Mouse (Mus musculus): Measurements from ENCODE around the gene Cuedc1.
A peak's percentile ranks its signal among the peaks of the same experiment; 100 is the strongest.

Gene Cuedc1

GRCm38 (mm10) chr11:88148638-88149279, 50.9 kb downstream of the Cuedc1 start:
- DNase-seq: peak; percentile 73

- DNase-seq: no peak
These were observed 53.7 kb downstream of the Cuedc1 start for GRCm38 (mm10) chr11:88151379-88152155.

DNA sequence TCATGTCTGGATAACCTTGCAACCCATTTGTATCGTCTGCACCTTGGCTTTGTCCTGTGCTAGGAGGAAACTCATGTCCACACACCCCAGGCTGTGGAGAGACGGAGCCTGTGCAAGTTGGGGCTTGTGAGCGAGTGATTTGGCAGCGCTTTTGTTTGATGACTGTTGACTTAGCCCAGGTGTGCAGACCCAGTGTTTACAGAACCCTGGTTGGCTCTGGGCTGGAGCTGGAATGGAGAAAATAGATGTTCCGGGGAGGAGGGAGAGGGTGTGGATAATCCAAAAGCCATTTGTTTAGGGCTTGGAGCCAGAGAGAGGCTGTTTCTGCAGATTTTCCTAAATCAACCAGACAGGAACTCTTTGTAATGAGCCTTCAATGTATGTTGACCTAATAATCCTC, 56.0 kb downstream of the Cuedc1 start:
- DNase-seq: no peak

GRCm38 (mm10) chr11:88154500-88154899, 56.6 kb downstream of the Cuedc1 start:
- DNase-seq: no peak

- no peak for DNase-seq
These were observed 57.6 kb downstream of the Cuedc1 start for GRCm38 (mm10) chr11:88155451-88155850.

GRCm38 (mm10) chr11:88155998-88156397, 58.1 kb downstream of the Cuedc1 start:
- DNase-seq: no peak

GRCm38 (mm10) chr11:88156403-88156802, 58.5 kb downstream of the Cuedc1 start:
- no peak for DNase-seq

GRCm38 (mm10) chr11:88158842-88159246, 61.0 kb downstream of the Cuedc1 start:
- DNase-seq: no peak

GRCm38 (mm10) chr11:88159389-88159788, 61.5 kb downstream of the Cuedc1 start:
- no peak for DNase-seq

DNA sequence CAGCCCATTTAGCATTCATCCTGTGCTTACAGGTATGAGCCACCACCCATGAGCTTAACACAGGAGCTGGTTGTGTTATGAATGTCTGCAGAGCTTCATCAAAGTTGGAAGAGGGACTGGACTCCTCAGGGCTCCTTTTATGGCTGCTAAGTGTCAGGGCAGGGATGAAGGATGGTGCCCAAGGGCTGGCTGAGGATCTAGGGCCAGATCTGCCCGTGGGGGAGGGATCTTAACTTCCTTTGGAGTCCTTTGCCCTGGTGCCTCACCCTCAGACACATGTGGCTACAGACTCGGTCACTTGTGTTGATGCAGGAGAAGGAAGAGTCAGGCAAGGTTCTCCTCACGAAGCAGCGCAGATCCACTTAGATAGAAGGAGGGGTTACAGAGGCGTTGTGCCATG, 62.5 kb downstream of the Cuedc1 start:
- DNase-seq: no peak

DNA sequence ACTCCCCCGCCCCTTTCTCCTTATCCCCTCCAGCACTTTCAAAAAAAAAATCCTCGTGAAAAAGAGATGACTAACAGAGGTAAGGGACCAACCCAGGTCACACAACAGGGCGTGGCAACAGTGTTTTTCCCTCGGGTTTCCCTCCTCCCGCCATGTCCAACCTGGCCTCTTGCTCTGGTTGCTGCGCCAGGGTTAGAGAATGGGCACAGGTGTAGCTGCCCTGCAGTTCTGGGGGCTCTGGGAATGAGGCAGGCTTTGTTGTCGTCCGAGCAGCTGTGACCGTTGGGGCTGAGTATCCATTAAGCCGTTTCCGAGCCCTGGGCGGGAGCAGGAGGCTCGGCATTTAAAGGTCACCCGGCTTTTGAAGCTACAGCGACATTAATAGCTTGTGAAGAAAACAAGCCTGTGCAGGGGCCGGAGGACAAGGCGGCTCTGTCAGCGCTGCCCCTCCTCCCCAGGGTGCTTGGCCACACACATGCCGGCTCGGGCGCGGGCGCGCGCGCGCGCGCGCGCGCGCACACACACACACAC, 63.3 kb downstream of the Cuedc1 start:
- peak; percentile 92 for DNase-seq

- peak; percentile 94 for DNase-seq
These were observed 63.9 kb downstream of the Cuedc1 start for GRCm38 (mm10) chr11:88161651-88162362.

DNA sequence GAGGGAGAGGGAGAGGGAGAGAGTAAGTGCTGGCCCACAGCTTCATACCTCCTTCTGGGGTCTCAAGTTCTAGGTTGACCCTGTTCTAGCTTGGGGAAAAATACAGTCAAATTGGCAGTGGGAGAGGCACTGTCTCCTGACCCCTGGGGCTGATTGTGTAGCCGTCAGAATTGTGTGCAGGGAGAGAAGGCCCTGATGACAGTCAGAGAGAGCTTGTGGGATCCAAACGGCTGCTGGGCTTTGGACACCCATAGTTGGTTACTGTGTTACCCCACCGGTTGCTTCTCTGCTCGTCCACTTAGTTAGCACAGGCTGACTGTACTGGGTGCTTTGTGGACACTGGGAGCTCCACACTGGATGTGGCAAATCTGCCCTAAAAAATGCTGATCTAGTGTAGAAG, 64.9 kb downstream of the Cuedc1 start:
- no peak for DNase-seq

DNA sequence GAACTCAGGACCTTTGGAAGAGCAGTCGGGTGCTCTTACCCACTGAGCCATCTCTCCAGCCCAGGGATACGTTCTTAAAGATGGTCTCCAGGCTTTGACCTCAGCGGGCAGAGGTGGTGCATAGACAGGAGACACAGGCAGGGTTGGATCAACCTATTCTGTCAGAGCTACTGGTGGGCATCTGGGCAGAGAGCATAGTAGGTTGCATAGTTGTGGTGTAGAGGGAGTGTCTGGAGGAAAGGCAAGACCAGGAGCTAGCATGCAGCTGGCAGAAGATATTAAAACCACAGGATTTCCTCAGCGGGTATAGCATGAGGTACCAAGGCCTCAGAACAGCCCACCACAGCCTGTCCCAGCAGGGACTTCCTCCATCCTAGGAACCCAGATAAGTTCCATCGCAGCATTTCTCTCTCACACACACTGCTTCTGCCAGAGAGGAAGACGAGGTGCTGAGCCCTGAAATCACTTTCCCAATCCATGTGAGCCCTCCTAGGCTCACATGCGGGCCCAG, 66.4 kb downstream of the Cuedc1 start:
- no peak for DNase-seq

GRCm38 (mm10) chr11:88164801-88165377, 67.0 kb downstream of the Cuedc1 start:
- peak; percentile 50 for DNase-seq

DNA sequence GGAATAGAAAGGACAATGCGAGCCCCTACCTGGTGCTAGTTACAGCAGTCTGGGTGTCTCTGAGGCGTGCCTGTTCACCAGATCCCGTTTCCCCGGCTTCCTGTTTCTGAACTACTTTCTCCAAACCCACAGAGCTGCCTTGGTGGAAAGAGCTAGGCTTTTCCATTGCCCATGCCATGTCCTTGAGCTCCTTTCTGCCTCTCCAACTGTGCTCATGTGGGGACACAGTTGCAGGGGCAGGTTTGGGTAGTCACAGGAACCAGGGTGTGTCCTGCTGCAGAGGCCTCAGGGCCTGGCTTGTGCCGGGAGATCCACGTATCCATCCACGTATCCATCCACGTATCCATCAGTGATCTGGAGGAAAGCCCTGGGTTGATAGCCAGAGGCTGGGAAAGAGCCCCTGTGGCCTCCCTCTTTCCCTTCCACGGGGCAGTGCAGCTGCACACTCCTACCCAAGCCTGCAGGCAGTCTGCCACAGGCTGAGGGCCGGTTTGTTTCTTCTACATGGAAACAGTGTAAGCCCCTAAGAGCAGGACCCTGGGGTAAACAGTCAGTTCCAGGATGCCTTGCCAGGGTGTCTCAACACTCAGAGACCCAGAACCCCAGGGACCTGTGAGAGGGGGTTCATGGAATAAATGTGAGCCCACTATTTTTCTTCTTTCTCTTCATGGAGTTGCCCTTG, 68.0 kb downstream of the Cuedc1 start:
- DNase-seq: no peak

DNA sequence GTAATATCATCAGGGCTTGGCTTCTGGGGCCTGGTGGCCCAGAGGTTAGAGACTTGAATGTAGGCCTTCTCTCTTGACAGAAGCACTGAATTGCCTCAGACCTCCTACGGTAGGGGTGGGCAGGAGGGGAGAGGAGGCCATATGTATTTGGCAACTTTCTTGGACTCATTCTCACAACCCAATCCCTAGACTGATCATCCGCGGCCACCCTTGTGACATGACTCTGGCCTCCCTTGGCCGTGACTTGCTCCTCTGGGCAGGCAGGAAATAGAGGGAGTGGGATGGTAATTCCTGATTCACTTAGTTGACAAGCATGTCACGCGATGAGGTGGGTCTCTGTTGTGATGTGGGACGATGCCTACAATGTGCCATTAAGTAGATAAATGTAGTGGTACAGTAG, 68.6 kb downstream of the Cuedc1 start:
- DNase-seq: no peak

- no peak for DNase-seq
These were observed 70.8 kb downstream of the Cuedc1 start for GRCm38 (mm10) chr11:88168611-88169010.

GRCm38 (mm10) chr11:88169531-88170040, 71.7 kb downstream of the Cuedc1 start:
- peak; percentile 39 for DNase-seq

GRCm38 (mm10) chr11:88170606-88171005, 72.7 kb downstream of the Cuedc1 start:
- DNase-seq: no peak

DNA sequence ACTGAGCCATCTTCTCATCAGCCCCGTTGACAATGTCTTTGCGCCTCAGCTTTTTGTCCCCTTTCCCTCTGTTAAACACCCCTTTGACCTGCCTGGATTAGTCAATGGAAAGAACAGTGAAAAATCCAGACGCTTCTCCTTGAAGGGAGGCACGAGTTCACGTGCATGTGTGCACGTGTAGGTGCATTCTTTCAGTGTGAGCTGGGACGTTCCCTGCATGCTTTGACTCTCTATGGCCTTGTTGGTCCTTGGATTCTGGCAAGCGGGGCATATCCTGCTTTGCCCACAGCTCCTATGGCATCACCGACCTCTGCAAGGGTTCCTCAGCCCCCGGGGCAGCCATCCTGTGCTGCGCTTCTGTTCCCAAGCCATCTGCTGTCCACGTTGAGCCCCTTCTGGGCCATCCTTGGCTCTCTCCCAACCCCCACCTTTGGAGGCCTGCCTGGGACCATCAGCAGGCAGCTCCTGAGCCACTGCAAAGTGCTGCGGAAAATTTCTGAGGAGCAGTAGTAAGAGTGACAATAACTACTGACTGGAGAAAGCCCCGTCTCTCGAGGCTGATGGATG, 74.1 kb downstream of the Cuedc1 start:
- DNase-seq: peak; percentile 32
